Mouse (Mus musculus) erythroblast, embryonic 14.5 days (primary cell): ENCODE measurements around the gene Homer1.

ENCODE experiments used
- GATA1 ChIP-seq: IDR thresholded peaks from 2 replicates; pipeline ENCODE4 v1.6.1; 2012; ENCODE audit warnings: low read length, inconsistent platforms, mixed read lengths
- TAL1 ChIP-seq: IDR thresholded peaks from 3 replicates; pipeline ENCODE4 v1.6.1; 2012; ENCODE audit warnings: low read length, inconsistent platforms, mixed read lengths

DNA sequence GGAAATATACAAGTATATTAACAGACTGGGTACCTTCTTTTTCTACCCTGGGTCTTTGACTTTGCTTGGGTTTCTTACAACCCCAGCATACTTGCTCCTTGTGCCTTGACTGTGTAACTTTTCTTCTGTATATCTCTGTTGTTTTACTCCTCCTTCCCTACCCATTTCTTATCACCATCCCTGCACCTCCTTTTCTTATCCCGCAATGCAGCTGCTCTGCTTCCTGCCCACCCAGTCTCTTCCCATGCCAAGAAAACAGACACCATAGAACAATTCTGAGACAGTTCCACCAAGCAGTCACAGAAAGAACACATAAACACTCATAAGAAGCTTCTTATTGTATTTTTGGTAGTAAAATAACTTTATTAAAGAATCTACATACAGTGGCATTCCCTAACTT is 81.9 kb downstream of the Homer1 start:
- peak; percentile 94 for TF ChIP-seq TAL1
- TF ChIP-seq GATA1: peak; percentile 93
